Mouse (Mus musculus): ENCODE results near the gene AI464131. TPM values are rescaled to one million over a fixed set of nuclear protein-coding genes. Genes with fewer than 3 reads are reported as not detected.

Gene AI464131
- polyA plus RNA-seq, 1 experiment, result 8.7 TPM

DNA sequence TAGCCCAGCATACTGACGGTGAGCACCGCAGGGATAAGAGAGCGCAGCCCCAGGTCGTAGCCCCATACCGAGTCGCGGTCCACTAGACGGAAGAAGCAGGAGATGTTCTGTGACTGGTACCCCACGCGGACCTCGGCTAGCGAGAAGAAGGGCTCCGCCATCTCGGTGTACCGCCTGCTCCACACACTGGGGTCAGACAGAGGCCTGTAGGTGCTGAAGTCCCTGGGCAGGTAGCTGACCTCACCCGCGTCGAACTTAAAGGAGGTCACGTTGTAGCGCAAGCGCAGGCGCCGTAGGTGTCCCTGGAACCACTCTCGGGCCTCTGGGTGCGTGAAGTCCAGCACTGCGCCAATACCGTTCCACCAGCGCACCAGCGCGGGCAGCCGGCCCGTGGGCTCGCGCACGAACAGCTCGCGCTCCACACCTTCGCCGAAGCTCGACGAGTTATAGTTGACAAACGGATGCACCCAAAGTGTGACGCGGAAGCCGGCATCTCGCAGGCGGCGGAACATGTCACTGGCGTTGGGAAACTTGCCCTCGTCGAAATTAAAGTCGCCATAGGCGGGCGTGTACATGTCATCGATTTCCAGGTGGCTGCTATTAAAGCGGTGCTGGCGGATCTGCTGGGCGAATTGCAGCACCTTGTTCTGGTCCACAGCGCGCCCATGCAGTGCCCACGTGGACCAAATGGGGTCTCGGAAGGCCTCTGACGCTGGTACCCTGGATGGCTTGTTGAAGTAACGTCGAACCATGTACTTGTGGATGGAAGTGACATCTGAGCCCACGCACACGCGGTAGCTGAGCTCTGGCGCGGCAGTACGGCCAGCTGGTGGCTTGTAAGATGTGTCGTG, 4.7 kb downstream of the AI464131 start:
- Histone ChIP-seq H3K4me1 (ENCODE audit: control insufficient read depth, insufficient read depth, insufficient read length, low read length) (peaks cover 8% of the 10 kb centered on the region; the same call in 1 of the 2 replicates), H3K4me3 (ENCODE audit: insufficient read depth, low read depth, low read length) (peak overlapping the region; percentile 10; the same call in 1 of the 2 replicates), H3K27ac (replicated peaks; ENCODE audit: low read depth, low read length) (no peak overlapping the region)

GRCm38 (mm10) chr4:41497579-41497978, 5.3 kb downstream of the AI464131 start:
- no peak overlapping the region for H3K27ac ChIP-seq (replicated peaks; ENCODE audit: low read depth, low read length)
- H3K4me3 ChIP-seq (ENCODE audit: insufficient read depth, low read depth, low read length), result no peak overlapping the region
- H3K4me1 ChIP-seq (ENCODE audit: control insufficient read depth, insufficient read depth, insufficient read length, low read length), result peaks cover 8% of the 10 kb centered on the region; the same call in 1 of the 2 replicates

- Histone ChIP-seq H3K4me1 (ENCODE audit: control insufficient read depth, insufficient read depth, insufficient read length, low read length) (peaks cover 5% of the 10 kb centered on the region; the same call in 1 of the 2 replicates), H3K4me3 (ENCODE audit: insufficient read depth, low read depth, low read length) (no peak overlapping the region), H3K27ac (replicated peaks; ENCODE audit: low read depth, low read length) (no peak overlapping the region)
These were observed 5.8 kb downstream of the AI464131 start for GRCm38 (mm10) chr4:41497046-41497445.

- Histone ChIP-seq H3K27ac (replicated peaks; ENCODE audit: low read depth, low read length) (no peak overlapping the region), H3K4me3 (ENCODE audit: insufficient read depth, low read depth, low read length) (no peak overlapping the region)
These were observed 7.0 kb downstream of the AI464131 start for GRCm38 (mm10) chr4:41495850-41496249.

DNA sequence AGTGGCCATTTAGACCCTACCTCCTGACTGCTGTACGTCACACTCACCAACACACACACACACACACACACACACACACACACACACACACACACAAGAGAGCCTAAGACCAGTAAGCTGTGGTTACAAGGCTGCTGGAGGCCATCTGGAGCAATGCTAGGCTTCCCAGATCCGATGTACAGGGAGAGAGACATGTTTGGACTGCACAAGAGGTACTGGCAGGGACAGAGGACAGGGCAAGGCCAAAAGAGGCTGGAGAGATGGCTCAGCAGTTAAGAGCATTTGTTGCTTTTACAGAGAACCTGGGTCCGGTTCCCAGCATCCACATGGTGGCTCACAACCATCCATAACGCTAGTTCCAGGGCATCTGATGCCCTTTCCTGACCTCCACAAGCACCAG, 7.8 kb downstream of the AI464131 start:
- no peak overlapping the region for H3K27ac ChIP-seq (replicated peaks; ENCODE audit: low read depth, low read length)
- H3K4me3 ChIP-seq (ENCODE audit: insufficient read depth, low read depth, low read length), result no peak overlapping the region
- peaks cover 4% of the 10 kb centered on the region; the same call in 1 of the 2 replicates for H3K4me1 ChIP-seq (ENCODE audit: control insufficient read depth, insufficient read depth, insufficient read length, low read length)

More at GRCm38 (mm10) chr4:41495850-41496249, 7.0 kb downstream of the AI464131 start:
- peaks cover 4% of the 10 kb centered on the region; the same call in 1 of the 2 replicates for H3K4me1 ChIP-seq (ENCODE audit: control insufficient read depth, insufficient read depth, insufficient read length, low read length)

DNA sequence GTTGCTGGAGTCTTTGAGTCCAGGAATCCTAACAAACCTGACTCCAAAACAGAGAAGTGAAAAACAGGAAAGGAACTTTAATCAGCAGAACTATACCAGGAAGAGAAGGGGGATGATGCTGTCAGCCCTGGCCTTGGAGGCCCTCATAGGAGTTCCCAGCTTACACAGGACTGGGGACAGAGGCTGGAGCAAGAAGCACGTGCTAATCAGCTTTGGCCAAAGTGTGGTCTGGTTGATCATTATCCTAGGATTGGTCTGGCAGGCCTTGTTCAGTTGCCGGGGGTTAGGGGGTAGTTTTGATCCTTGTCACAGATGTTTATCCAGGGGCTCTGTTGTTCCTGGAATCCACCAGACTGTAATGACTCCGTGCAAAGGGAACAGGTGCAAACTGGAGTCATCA, 8.5 kb downstream of the AI464131 start:
- peaks cover 4% of the 10 kb centered on the region; the same call in 1 of the 2 replicates for H3K4me1 ChIP-seq (ENCODE audit: control insufficient read depth, insufficient read depth, insufficient read length, low read length)
- H3K27ac ChIP-seq (replicated peaks; ENCODE audit: low read depth, low read length), result no peak overlapping the region
- no peak overlapping the region for H3K4me3 ChIP-seq (ENCODE audit: insufficient read depth, low read depth, low read length)

- H3K27ac ChIP-seq (replicated peaks; ENCODE audit: low read depth, low read length), result peak overlapping the region; percentile 20; the same call in 1 of the 2 replicates
- no peak overlapping the region for H3K4me3 ChIP-seq (ENCODE audit: insufficient read depth, low read depth, low read length)
- peaks cover 2% of the 10 kb centered on the region; the same call in 1 of the 2 replicates for H3K4me1 ChIP-seq (ENCODE audit: control insufficient read depth, insufficient read depth, insufficient read length, low read length)
These were observed 9.3 kb downstream of the AI464131 start for GRCm38 (mm10) chr4:41493464-41494116.

- H3K4me1 ChIP-seq (ENCODE audit: control insufficient read depth, insufficient read depth, insufficient read length, low read length), result no peaks in the 10 kb centered on the region; the same call in 1 of the 2 replicates
- H3K27ac ChIP-seq (replicated peaks; ENCODE audit: low read depth, low read length), result no peak overlapping the region
- no peak overlapping the region for H3K4me3 ChIP-seq (ENCODE audit: insufficient read depth, low read depth, low read length)
These were observed 9.9 kb downstream of the AI464131 start for GRCm38 (mm10) chr4:41492951-41493350.

DNA sequence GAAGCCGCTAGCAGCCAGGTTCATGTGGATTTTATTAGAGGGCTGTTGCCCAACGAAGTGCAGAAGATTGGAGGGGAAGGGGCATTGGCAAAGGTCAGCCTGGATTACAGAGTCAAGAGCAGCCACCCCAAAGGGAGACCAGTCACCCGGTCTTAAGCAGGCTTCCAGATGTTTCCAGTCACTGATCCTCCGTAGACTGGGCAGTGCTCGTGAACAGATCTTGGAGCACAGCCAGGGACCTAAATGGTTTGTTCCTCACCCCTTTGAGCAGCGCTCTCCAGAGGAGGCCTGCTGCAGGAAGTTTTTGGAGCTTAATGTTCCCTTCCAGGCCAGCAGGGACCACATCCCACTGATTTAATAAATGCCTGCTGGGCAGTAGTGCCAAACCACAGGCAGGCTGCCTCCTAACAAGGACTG, 21.3 kb downstream of the AI464131 start:
- no peak overlapping the region for H3K27ac ChIP-seq (replicated peaks; ENCODE audit: low read depth, low read length)
- H3K4me1 ChIP-seq (ENCODE audit: control insufficient read depth, insufficient read depth, insufficient read length, low read length), result peaks cover 14% of the 10 kb centered on the region
- no peak overlapping the region for H3K4me3 ChIP-seq (ENCODE audit: insufficient read depth, low read depth, low read length)

- Histone ChIP-seq H3K27ac (replicated peaks; ENCODE audit: low read depth, low read length) (no peak overlapping the region), H3K4me3 (ENCODE audit: insufficient read depth, low read depth, low read length) (no peak overlapping the region)
These were observed 22.6 kb downstream of the AI464131 start for GRCm38 (mm10) chr4:41480254-41480653.

DNA sequence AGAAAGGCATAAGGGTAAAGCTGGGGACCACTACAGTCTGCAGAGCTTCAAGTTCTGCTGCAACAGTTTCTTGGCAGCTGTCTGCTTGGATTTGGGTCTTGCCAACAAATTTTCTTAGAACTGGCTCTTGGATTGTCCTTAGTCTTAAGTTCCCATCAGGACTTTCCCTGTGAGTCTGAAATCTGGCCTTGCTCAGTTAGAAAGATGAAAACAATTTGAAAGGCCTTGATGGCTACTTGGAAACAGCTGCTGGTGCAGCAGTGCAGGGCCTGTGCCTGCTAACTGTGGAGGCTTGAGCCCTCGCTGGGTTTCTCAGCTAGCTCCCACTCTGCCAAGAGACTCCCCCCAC, 23.4 kb downstream of the AI464131 start:
- no peak overlapping the region for H3K4me3 ChIP-seq (ENCODE audit: insufficient read depth, low read depth, low read length)
- peaks cover 14% of the 10 kb centered on the region for H3K4me1 ChIP-seq (ENCODE audit: control insufficient read depth, insufficient read depth, insufficient read length, low read length)
- peak overlapping the region; percentile 31; the same call in 1 of the 2 replicates for H3K27ac ChIP-seq (replicated peaks; ENCODE audit: low read depth, low read length)

More at GRCm38 (mm10) chr4:41480254-41480653, 22.6 kb downstream of the AI464131 start:
- H3K4me1 ChIP-seq (ENCODE audit: control insufficient read depth, insufficient read depth, insufficient read length, low read length), result peaks cover 14% of the 10 kb centered on the region

DNA sequence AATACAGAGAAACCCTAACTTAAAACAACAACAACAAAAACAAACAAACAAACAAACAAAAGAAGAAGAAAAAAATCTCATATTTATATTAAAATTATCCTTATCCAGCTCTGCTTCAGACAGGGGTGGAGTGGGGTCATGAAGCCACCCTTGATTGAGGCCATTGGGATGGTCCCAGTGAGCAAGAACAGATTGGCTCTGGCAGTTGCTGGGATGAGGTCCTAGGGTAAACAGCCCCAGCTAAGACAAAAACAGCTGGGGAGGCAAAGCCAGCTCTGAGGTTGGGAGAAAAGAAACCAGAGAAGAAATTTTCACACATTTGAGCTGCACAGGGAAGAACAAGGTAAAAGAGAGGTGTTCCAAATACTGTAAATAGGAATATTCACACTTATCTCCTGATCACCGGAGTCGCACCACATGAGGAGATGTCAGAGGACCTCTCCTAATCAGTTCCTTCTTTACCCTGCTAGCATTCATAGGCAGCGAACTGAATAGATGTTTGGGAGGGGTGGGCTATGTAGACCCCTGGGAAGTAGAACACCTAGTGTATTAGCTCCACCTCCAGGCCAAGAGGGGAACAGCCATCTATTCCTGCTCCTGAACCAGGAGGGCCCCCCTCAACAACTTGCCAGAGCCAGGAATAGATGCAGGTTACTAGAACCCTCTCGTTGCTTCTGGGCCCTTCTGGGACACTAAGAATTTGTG, 24.0 kb downstream of the AI464131 start:
- no peak overlapping the region for H3K27ac ChIP-seq (replicated peaks; ENCODE audit: low read depth, low read length)

GRCm38 (mm10) chr4:41477648-41478160, 25.2 kb downstream of the AI464131 start:
- no peak overlapping the region for H3K4me3 ChIP-seq (ENCODE audit: insufficient read depth, low read depth, low read length)
- no peak overlapping the region for H3K27ac ChIP-seq (replicated peaks; ENCODE audit: low read depth, low read length)
- peaks cover 14% of the 10 kb centered on the region for H3K4me1 ChIP-seq (ENCODE audit: control insufficient read depth, insufficient read depth, insufficient read length, low read length)

More for the DNA sequence above, 24.0 kb downstream of the AI464131 start:
- H3K4me1 ChIP-seq (ENCODE audit: control insufficient read depth, insufficient read depth, insufficient read length, low read length), result peaks cover 14% of the 10 kb centered on the region
- no peak overlapping the region for H3K4me3 ChIP-seq (ENCODE audit: insufficient read depth, low read depth, low read length)

- Histone ChIP-seq H3K4me1 (ENCODE audit: control insufficient read depth, insufficient read depth, insufficient read length, low read length) (no peaks in the 10 kb centered on the region), H3K4me3 (ENCODE audit: insufficient read depth, low read depth, low read length) (no peak overlapping the region), H3K27ac (replicated peaks; ENCODE audit: low read depth, low read length) (no peak overlapping the region)
These were observed 31.5 kb downstream of the AI464131 start for GRCm38 (mm10) chr4:41471384-41471689.

All from brown adipose tissue, adult 24 weeks (tissue).